Mouse (Mus musculus): ENCODE results near the gene Eml2.

The Eml2 gene

GRCm38 (mm10) chr7:19231849-19232248 is 55.6 kb downstream of the Eml2 start:
- DNase-seq = peak; percentile 52 to 80

GRCm38 (mm10) chr7:19234652-19235051 is 58.4 kb downstream of the Eml2 start:
- DNase-seq = no peak

GRCm38 (mm10) chr7:19235092-19235671 is 59.0 kb downstream of the Eml2 start:
- DNase-seq = no peak

- DNase-seq = no peak
These were observed 60.2 kb downstream of the Eml2 start for GRCm38 (mm10) chr7:19236411-19236810.

- DNase-seq = no peak
These were observed 62.1 kb downstream of the Eml2 start for GRCm38 (mm10) chr7:19238344-19238743.

- peak; percentile 90 to 96 for DNase-seq
These were observed 63.2 kb downstream of the Eml2 start for GRCm38 (mm10) chr7:19239423-19239822.

GRCm38 (mm10) chr7:19239986-19240385 is 63.8 kb downstream of the Eml2 start:
- no peak for DNase-seq

GRCm38 (mm10) chr7:19240905-19241463 is 64.8 kb downstream of the Eml2 start:
- DNase-seq = no peak

GRCm38 (mm10) chr7:19242005-19242404 is 65.8 kb downstream of the Eml2 start:
- DNase-seq = no peak

- no peak for DNase-seq
These were observed 67.6 kb downstream of the Eml2 start for GRCm38 (mm10) chr7:19243858-19244257.

- DNase-seq = no peak
These were observed 68.9 kb downstream of the Eml2 start for GRCm38 (mm10) chr7:19245083-19245482.

- DNase-seq = no peak
These were observed 70.6 kb downstream of the Eml2 start for GRCm38 (mm10) chr7:19246855-19247254.

GRCm38 (mm10) chr7:19247511-19247910 is 71.3 kb downstream of the Eml2 start:
- DNase-seq = no peak

GRCm38 (mm10) chr7:19252078-19252477 is 75.9 kb downstream of the Eml2 start:
- no peak for DNase-seq

GRCm38 (mm10) chr7:19253437-19253836 is 77.2 kb downstream of the Eml2 start:
- no peak for DNase-seq

- DNase-seq = no peak
These were observed 79.2 kb downstream of the Eml2 start for GRCm38 (mm10) chr7:19255395-19255794.

Data from kidney, postnatal 36 days (tissue).